Mouse (Mus musculus) limb, embryonic 11.5 days (tissue): Measurements from ENCODE around the gene Tle4. TPM values are rescaled to one million over a fixed set of nuclear protein-coding genes. Genes with fewer than 3 reads are reported as not detected.

ENCODE experiments used
- ATAC-seq: fragments of 200-750 bp; cut with Nextera tagmentation; 2 replicates; pipeline ENCODE4 v1.8.0; 2017; ENCODE audit warnings: low read depth; ENCODE audit not compliant: insufficient number of reproducible peaks, low FRiP score, low TSS enrichment
- DNase-seq: peaks from one replicate; pipeline ENCODE4 v3.0.0-alpha.2; 2015; ENCODE audit warnings: low spot score
- H3K27ac ChIP-seq: fragments of 300-500 bp; sonication (generic); replicated peaks from 2 replicates; pipeline ENCODE4 v1.5.1; 2014; ENCODE audit warnings: low read depth, mild to moderate bottlenecking, low read length
- H3K27me3 ChIP-seq: fragments of 300-500 bp; sonication (generic); 2 replicates; pipeline ENCODE4 v1.6.1; 2014; ENCODE audit warnings: mild to moderate bottlenecking, low read length, mixed read lengths; ENCODE audit not compliant: control insufficient read depth, insufficient read depth
- H3K36me3 ChIP-seq: fragments of 300-500 bp; sonication (generic); 2 replicates; pipeline ENCODE4 v1.6.1; 2014; ENCODE audit warnings: mild to moderate bottlenecking, low read length, moderate library complexity, mixed read lengths; ENCODE audit not compliant: control insufficient read depth, insufficient read depth
- H3K4me1 ChIP-seq: fragments of 300-500 bp; sonication (generic); 2 replicates; pipeline ENCODE4 v1.6.1; 2014; ENCODE audit warnings: low read length, mixed read lengths; ENCODE audit not compliant: control insufficient read depth, insufficient read depth
- H3K4me2 ChIP-seq: fragments of 300-500 bp; sonication (generic); 2 replicates; pipeline ENCODE4 v1.6.1; 2014; ENCODE audit warnings: low read depth, mild to moderate bottlenecking, moderate library complexity; ENCODE audit not compliant: severe bottlenecking
- H3K4me3 ChIP-seq: fragments of 300-500 bp; sonication (generic); 2 replicates; pipeline ENCODE4 v1.5.1; 2014; ENCODE audit warnings: low read depth, low read length
- H3K9ac ChIP-seq: fragments of 300-500 bp; sonication (generic); 2 replicates; pipeline ENCODE4 v1.6.1; 2014; ENCODE audit warnings: mild to moderate bottlenecking, low read length
- H3K9me3 ChIP-seq: fragments of 300-500 bp; sonication (generic); 2 replicates; pipeline ENCODE4 v1.6.1; 2016; ENCODE audit warnings: low read length; ENCODE audit not compliant: control insufficient read depth
- WGBS: fragments of 180-500 bp; shearing (Covaris S2); extraction: QIAGEN DNeasy Blood & Tissue Kit; methylation state at CpG from one replicate; pipeline ENCODE4 v1.1.7; 2014; 5-methylcytosine and 5-hydroxymethylcytosine counted together
- polyA plus RNA-seq: library from polyadenylated mRNA; unstranded; fragments of >200 nt; fragmentation: Nextera tagmentation; extraction: Ambion mirVana; gene quantifications from 2 replicates; pipeline ENCODE4 v1.2.1, GENCODE M21; 2014

Gene Tle4
- polyA plus RNA-seq, 1 experiment from 2014 or later, result 29.0 TPM

- H3K27ac ChIP-seq, result no peak overlapping the region
- ATAC-seq, result no peak
- no peaks in the 10 kb centered on the region for H3K27me3 ChIP-seq
- no peaks in the 10 kb centered on the region for H3K9me3 ChIP-seq
- H3K4me3 ChIP-seq, result no peak overlapping the region
- H3K36me3 ChIP-seq, result no peaks in the 10 kb centered on the region
- no peaks in the 10 kb centered on the region for H3K4me1 ChIP-seq
- WGBS, result 79% methylated on average over 6 of the region's 6 CpGs
- no peak overlapping the region for H3K4me2 ChIP-seq
- no peak overlapping the region for H3K9ac ChIP-seq
- no peak for DNase-seq
Observed at GRCm38 (mm10) chr19:14415996-14416395, 181.9 kb downstream of the Tle4 start.

- ATAC-seq (no peak), DNase-seq (no peak)
- H3K9me3 ChIP-seq, result no peaks in the 10 kb centered on the region
- no peaks in the 10 kb centered on the region for H3K4me1 ChIP-seq
- no peak overlapping the region for H3K4me2 ChIP-seq
- no peaks in the 10 kb centered on the region for H3K27me3 ChIP-seq
- WGBS, result 25% methylated on average over 4 of the region's 4 CpGs
- H3K27ac ChIP-seq, result no peak overlapping the region
- no peak overlapping the region for H3K4me3 ChIP-seq
- H3K36me3 ChIP-seq, result no peaks in the 10 kb centered on the region
- H3K9ac ChIP-seq, result no peak overlapping the region
Observed at GRCm38 (mm10) chr19:14414957-14415356, 182.9 kb downstream of the Tle4 start.

- Histone ChIP-seq H3K36me3 (no peaks in the 10 kb centered on the region), H3K4me1 (no peaks in the 10 kb centered on the region), H3K4me3 (no peak overlapping the region), H3K27me3 (no peaks in the 10 kb centered on the region), H3K4me2 (no peak overlapping the region), H3K9ac (no peak overlapping the region), H3K27ac (no peak overlapping the region), H3K9me3 (no peaks in the 10 kb centered on the region)
- 71% methylated on average over 10 of the region's 10 CpGs for WGBS
- DNase-seq, result no peak
- no peak for ATAC-seq
Observed at GRCm38 (mm10) chr19:14406603-14407002, 191.2 kb downstream of the Tle4 start.
